Mouse (Mus musculus) CH12F3 (cell line): ENCODE data around the gene Slc4a4.

Source experiments
- in situ Hi-C: fragments of 300-500 bp; cut with MboI; formaldehyde crosslinking; loops from 2 replicates; pipeline ENCODE4 v1.14.3; 2020; ENCODE audit warnings: low sequenced_read_pairs

Gene Slc4a4

DNA sequence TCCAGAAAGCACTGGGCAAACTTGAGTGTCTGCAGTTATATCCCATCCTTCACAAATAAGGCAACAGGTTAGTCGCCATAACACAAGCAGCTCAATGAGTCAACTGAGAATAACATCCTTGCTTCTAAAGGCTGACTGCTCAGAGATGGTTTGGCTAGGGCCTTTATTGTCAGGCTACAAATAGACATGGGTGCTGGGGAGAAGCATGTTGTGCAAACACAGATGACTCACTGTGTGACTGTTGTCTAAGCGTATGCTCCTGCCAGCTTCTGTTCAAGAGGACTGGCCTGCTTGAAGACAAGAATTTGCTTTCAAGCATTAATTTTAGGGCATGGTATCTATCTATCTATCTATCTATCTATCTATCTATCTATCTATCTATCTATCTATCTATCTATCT is 253.5 kb downstream of the Slc4a4 start:
- in situ Hi-C loops: no loop called here

GRCm38 (mm10) chr5:89141761-89142160 is 255.1 kb downstream of the Slc4a4 start:
- in situ Hi-C loops: no loop called here

DNA sequence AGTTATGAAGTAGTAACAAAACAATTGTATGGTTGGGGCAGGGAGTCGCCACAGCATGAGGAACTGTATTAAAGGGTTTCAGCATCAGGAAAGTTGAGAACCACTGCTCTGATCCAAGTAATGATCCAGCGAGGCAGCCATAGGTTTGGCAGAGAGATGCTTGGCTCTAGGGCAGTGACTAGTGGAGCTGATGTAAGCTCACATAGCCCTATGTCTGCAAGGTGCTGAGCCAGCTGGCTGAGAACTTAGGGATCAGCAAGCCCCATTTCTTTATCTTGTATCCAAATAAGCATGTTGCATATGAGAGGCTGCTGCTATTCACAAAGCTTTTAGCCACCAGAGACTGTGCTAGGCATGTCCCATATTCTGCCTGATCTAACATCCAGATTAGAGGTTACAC is 259.7 kb downstream of the Slc4a4 start:
- in situ Hi-C loops: no loop called here

DNA sequence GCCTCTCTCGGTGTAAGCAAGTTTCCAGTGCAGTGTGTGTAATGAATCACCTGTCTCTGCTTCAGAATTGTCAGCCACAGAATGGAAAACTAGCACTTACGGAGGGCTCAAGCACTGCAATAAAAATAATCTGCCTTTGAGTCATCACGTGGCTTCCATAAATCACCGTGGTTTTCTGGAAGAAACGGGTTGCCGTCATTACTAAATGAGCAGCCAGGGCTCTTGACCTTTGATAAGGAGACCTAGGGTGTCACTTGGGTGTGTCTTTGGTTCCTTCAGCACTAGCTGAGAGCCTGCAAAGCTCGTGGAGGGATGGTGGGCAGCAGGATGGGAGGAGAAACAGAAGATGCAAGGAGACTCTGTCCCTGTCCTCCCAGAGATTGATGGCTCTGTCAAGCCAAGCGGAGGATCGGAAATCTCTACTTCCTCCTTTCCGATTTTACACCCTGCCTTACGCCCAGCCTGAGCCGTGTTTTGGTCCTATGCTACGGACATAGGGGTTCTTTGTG is 260.7 kb downstream of the Slc4a4 start:
- in situ Hi-C loops: no loop called here

DNA sequence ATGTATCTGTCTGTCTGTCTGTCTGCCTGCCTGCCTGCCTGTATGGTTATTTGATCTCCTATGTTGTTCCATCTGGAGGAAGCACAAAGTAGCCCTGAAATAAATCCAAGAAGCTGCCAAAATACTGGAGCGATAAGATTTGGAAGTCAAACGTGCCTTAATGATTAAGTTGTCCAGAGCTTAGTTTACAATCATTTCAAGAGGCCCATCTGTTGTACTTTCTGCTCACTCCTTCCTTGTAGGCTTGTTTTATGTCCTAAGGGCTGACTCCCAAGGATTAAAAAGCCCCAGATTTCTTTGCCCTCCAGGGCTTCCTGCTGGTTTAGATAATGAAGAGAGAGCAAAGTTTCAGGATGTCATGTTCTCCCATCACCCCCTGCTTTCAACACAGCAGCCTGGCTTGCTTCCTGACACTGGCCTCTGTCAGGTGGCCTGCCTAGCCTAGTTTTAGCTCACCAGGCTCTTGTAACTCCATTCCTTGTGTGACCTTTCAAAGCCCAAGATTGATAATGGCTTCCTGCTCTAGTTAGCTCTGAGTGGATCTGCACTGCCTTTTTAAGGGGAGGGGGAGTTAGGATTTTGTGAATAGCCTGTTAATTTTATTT is 262.9 kb downstream of the Slc4a4 start:
- in situ Hi-C loops: no loop called here

DNA sequence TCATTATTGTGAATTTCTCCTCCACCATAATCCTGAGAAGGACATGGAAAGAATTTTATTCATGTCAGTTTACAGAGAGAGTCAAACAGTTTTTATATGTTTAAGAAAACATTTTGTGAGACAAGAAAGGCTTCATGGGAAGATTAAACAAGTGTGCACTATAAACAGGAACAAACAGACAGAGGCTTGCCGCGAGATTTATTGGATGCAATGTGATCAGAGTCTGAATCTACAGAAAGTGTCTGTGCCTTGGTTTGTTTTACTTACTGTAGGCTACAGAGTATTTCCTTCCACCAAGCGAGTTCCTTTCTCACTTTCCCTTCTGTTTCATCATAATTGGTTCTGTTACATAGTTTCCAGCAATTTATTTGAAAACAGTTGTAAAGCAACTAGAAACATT is 264.5 kb downstream of the Slc4a4 start:
- in situ Hi-C loops: no loop called here

DNA sequence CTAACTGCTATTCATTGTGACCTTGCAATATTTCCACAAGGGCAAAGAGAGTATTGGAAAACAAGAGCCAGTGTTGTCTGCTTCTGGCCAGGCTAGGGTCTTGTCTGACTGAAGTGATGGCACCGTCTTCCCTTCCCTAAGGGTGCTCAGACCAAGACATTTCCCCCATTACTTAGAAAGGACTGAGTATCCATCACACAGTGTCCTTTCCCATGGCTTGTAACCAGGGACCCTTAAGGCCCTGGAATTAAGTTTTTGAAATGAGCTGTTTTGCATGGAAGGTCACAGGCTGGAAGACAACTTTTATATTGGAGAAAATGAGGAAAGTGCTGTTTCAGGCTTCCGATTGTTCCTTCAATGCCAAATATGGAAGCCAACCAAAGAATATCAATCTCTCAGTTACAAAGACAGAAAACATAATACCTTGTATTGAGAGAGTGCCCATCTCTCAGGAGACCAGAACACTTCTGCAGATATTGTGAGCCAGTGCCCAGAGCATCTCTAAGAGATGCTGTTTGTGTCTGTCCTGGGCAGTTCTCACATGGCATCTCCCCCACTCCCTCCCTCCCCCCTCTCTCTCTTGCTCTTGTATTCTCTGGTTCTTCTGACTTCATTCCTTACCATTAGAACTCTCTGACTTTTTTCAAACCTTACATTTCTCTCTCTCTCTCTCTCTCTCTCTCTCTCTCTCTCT is 284.6 kb downstream of the Slc4a4 start:
- in situ Hi-C loops: no loop called here

DNA sequence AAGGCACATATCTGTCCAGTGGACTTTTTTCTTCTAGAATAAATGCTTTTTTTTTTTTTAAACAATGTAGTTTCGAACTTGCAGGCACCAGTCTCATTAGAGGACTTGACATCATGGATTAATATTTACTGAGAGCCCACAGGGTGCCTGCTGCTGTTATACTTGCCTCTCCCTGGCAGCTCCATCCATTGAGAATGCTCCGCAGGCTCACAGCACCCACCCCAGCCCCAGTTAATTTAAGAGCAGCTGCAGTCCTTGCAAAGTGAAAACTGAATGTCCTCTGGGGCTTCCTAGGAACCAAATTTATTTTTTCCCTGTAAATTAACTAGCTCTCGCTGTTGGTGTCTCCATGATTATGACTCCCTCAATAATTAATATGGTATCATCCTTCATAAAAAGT is 303.4 kb downstream of the Slc4a4 start:
- in situ Hi-C loops: no loop called here

GRCm38 (mm10) chr5:89194654-89195053 is 308.0 kb downstream of the Slc4a4 start:
- in situ Hi-C loops: no loop called here

DNA sequence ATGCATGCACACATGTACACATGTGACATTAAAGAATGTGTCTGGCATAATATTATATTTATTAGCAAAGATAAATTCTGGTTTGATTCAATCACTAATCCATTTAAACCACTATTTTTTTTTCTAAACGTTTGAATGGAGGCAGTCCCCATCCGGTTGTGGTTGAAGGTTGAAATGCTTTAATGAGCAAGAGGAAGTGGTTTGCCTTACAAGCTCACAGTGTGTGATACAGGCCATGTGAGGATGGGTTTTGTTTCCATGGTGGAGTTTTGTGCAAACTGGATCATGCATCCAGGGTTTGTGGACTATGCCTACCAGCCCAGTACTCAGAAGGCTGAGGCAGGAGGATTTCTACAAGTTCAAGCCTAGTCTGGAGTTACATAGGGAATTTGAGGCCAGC is 311.9 kb downstream of the Slc4a4 start:
- in situ Hi-C loops: no loop called here

DNA sequence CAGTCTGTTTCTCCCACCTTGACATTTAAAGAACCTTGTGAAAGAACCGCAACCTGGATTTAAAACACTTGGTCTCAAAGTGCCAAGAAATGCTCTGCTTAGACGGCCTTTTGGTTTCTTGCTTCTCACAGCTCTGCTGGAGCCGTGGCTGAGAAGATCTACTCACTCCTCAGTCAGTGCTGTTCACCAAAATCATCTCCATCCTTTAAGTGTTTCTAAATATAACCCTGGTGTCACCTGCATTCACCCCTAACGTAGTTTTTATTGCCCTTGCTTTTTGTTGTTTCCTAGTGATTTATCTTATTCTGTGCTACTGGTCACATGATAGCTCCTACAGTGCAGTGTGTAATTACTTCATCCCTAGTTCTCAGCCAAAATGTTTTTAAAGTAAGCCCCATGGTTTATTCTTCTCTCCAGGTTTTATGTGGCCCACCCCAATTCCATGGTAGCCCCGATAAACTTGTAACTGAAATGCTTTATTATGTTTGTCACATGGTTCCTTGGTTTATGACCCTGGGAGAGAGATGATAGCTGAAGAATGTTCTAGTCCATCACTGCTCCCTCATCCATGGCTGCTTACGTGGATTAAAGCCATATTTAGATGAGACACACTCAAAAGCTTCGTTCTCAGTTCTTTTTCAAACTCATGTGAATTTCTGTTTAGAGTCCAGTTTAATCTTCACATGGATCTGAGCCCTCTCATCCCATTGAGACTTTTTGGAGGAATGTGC is 323.5 kb downstream of the Slc4a4 start:
- in situ Hi-C loops: no loop called here

GRCm38 (mm10) chr5:89211057-89211456 is 324.4 kb downstream of the Slc4a4 start:
- in situ Hi-C loops: no loop called here

DNA sequence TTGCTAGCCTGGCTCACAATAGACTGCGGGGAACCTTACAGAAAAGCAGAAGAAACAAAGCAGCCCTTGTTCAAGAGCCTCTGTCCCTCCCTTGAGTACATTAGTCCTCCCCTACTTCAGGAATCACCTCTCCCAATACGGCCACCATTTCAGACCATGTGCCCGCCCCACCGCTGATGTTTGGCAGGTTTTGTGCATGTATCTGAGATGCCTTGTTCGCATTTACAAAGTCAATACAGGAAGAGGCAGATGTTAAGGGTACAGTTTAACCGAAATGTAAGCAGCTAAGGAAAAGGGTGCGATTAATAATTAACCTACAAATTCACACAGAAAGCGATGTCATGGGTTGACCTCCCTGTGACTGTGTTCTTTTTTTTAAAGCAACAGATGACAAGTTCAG is 331.6 kb downstream of the Slc4a4 start:
- in situ Hi-C loops: no loop called here

DNA sequence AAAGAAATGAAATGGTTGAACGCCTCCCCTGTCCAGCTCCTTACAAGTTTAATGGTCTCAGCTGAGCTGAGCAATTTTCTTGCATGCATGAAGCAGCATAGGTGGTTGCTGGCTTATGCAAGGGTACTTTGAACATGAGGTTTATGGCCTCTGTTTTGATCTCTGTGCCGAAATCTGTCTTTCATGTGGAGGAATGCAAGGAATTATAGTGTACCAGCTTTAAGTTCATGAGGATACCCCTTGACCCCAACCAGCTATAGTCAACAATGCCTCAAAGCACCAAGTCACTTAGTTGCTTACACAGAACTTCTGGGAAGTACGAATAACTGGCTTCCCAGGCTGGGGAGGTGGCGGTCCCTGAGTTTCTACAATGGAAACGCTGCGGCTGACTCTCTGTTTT is 332.1 kb downstream of the Slc4a4 start:
- in situ Hi-C loops: no loop called here

DNA sequence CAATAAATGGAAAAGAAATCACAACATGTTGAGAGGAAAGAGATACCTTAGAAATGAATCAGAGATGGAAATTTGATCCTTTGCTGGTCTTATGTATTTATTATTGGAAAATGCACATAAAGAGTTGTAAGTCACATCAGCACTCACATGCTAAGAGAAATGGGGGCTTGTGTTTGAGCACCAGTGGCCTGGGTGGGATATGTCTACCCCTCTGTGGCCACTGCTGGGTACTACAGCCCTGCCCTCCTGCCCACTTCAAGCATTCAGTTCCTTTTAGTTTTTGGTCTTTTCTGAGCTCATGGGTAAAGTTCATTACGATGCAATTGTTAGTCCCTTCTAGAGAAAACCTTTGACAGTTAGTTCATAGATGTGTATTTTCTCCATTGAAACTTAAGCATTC is 335.0 kb downstream of the Slc4a4 start:
- in situ Hi-C loops: no loop called here

DNA sequence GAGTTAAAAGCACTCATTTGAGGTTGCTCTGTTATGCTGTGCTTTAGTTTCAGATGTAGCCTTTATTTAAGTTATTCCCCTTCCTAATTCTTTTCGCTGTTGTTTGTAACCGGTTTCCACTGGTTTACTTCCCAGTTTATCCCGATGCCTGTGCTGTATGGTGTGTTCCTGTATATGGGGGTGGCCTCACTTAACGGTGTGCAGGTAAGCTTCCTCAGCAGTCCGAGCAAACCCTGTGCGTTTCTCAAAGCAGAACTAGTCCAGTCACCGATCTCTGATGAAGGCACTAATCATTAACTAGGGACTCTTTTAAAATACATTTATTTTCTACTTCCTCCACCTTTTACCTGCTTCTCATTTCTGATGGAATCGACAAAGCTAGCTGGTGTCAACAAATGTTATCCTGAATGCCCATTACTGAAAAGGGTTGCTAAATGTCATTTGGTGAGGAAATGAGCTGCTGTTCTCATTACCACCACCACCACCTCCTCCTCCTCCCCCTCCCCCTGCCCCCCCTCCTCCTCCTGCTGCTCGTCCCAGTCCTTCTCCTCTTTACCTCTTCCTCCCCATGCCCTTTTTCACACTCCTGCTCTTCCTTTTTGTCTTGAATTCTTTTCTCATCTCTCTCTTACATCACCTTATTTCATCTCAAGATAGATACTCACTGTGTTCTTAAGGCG is 336.6 kb downstream of the Slc4a4 start:
- in situ Hi-C loops: no loop called here

DNA sequence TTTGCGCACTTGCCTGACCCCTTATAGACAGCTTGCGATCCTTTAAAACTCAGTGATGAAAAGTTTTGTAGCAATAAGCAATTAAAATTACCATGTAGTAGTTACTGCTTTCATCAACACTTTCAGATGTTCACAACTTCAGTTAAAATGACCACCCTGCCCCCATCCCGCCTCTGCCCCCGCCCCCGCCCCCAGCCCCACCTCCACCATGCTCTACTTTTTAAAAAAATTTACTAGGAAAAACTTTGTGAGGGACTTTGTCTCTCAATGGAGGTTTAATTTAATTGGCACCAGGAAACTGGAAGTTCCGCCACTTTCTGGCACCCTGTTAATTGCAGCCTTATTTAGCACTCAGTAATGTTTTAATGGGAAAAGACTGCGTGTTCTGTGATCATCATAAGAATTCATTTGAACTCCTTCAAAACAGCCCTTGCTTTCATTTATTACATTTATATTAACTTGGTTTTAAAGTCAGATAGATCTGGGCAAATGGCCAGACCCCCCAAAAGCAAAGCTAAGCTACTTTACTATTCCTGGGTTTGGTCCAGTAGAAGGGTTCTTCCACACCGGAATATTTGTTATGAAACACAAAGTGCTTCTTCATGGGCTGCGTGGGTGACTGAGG is 337.2 kb downstream of the Slc4a4 start:
- in situ Hi-C loops: no loop called here

DNA sequence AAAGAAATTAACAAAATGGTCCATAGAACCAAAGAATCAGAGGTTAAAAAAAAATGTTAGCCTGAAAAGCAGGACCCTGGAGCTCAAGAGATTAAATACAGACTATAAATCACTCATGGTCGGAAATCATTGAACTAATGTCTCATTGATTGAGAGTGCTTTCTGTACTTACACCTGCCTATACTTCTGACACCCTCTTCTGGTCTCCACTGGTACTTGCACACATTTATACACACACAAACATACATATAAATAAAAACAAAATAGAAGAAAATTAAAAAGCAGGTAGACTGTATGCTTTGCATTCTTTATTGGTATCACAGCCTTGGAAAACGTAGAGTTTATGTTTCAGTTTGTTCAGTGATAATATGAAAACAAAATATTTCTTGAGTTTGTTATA is 341.3 kb downstream of the Slc4a4 start:
- in situ Hi-C loops: no loop called here

- in situ Hi-C loops: no loop called here
Measured at GRCm38 (mm10) chr5:89229606-89230005, 343.0 kb downstream of the Slc4a4 start.

- in situ Hi-C loops: no loop called here
Measured at GRCm38 (mm10) chr5:89232313-89232712, 345.7 kb downstream of the Slc4a4 start.

DNA sequence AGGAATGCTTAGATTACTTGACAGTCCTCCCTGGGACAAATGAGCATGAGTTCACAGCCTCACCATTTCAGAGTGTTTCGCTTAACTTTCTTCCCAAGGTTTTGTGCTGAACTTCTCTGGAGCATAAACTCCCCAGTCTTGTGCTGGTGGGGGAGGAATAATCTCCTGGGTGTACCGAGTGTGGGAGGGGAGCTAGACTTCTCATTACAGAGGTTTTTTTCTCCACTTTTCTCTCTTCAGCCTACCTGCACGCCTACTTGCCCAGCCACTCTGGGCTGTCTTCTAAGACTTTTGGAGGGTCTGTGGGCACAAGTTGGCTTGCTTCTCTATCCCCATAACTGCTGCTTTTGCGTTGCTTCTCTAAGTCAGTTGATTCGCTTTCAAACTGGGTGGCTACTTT is 365.2 kb downstream of the Slc4a4 start:
- in situ Hi-C loops: no loop called here
